Mouse (Mus musculus): Measurements from ENCODE around the gene Ddx60.

GRCm38 (mm10) chr8:62014166-62014565 lies 86.3 kb downstream of the Ddx60 start:
- TF ChIP-seq CTCF (IDR thresholded peaks at IDR 0.05; ENCODE audit: low read depth) (no peak), EP300 (IDR thresholded peaks at IDR 0.05; ENCODE audit: low read depth) (no peak)

Data from liver, embryonic 14.5 days (tissue).